Mouse (Mus musculus): ENCODE results near the gene Slc35e3. TPM values are rescaled to one million over a fixed set of nuclear protein-coding genes. Genes with fewer than 3 reads are reported as not detected.
"Not testable (repeated sequence)": the region's sequence is repeated elsewhere in the genome, so short reads cannot be mapped to it uniquely, and the experiment has no call there.

Slc35e3 gene
- polyA plus RNA-seq, 1 experiment = not detected

- Histone ChIP-seq H3K27ac (ENCODE audit: insufficient read depth, low read depth, low read length) (no peak overlapping the region), H3K4me3 (ENCODE audit: insufficient read depth, low read depth, low read length) (no peak overlapping the region), H3K4me1 (ENCODE audit: control insufficient read depth, insufficient read depth, low read length) (peaks cover 5% of the 10 kb centered on the region)
- WGBS = 85% methylated on average over 10 of the region's 10 CpGs
- TF ChIP-seq CTCF (IDR thresholded peaks at IDR 0.05; ENCODE audit: insufficient read depth, low read depth, low read length) (no peak), POLR2A (IDR thresholded peaks at IDR 0.05; ENCODE audit: insufficient read depth, low read depth, low read length) (no peak)
Measured at GRCm38 (mm10) chr10:117748276-117749049, 2.3 kb upstream of the Slc35e3 start.

- no peak overlapping the region for H3K4me3 ChIP-seq (ENCODE audit: insufficient read depth, low read depth, low read length)
- H3K4me1 ChIP-seq (ENCODE audit: control insufficient read depth, insufficient read depth, low read length) = peaks cover 6% of the 10 kb centered on the region
- 93% methylated on average over 7 of the region's 7 CpGs for WGBS
- TF ChIP-seq CTCF (IDR thresholded peaks at IDR 0.05; ENCODE audit: insufficient read depth, low read depth, low read length) = no peak
- no peak for TF ChIP-seq POLR2A (IDR thresholded peaks at IDR 0.05; ENCODE audit: insufficient read depth, low read depth, low read length)
- H3K27ac ChIP-seq (ENCODE audit: insufficient read depth, low read depth, low read length) = no peak overlapping the region
Measured at GRCm38 (mm10) chr10:117747711-117748110, 1.5 kb upstream of the Slc35e3 start.

DNA sequence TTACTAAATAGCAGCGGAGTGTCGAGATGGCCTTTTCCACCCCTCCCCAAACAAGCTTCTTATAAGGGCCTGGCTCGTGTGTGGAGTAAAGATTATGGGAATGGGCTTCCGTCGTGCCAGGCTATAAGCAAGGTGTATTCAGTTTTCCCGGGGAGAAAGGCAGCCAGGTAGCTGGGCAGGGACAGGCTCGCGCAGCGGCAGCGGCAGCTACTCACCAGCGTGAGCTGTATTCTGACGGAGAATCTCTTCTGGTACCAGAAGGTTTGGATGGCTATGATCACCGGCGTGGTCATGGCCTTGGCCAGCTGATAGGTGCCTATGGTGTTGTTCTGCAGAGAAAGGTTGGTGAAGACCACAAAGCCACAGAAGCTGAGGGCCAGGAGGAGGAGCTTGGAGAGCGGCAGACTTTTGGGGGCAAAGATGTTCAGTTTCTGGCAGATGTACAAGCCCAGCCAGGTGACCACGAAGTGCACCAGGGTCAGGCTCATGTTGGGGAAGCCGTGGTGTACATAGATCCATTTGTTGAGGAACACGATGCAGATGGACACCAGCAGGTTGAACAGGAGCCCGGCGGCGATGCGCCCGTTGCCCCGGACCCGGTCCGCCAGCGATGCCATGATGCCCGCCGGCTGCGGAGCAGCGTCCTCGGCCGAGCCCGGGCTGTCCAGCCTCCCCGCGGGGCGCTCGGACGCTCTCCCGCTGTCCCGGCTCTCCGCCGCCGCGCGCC is 432 bp downstream of the Slc35e3 start:
- peak overlapping the region; percentile 54 for H3K4me3 ChIP-seq (ENCODE audit: insufficient read depth, low read depth, low read length)
- not testable (repeated sequence) for H3K4me1 ChIP-seq (ENCODE audit: control insufficient read depth, insufficient read depth, low read length); H3K27ac ChIP-seq (ENCODE audit: insufficient read depth, low read depth, low read length)
- WGBS = under 1% methylated on average over 15 of the region's 46 CpGs

- peaks cover 6% of the 10 kb centered on the region for H3K4me1 ChIP-seq (ENCODE audit: control insufficient read depth, insufficient read depth, low read length)
- no peak overlapping the region for H3K4me3 ChIP-seq (ENCODE audit: insufficient read depth, low read depth, low read length)
- no peak overlapping the region for H3K27ac ChIP-seq (ENCODE audit: insufficient read depth, low read depth, low read length)
- no peak for TF ChIP-seq CTCF (IDR thresholded peaks at IDR 0.05; ENCODE audit: insufficient read depth, low read depth, low read length)
- no peak for TF ChIP-seq POLR2A (IDR thresholded peaks at IDR 0.05; ENCODE audit: insufficient read depth, low read depth, low read length)
- WGBS = 68% methylated on average over 4 of the region's 4 CpGs
Measured at GRCm38 (mm10) chr10:117743917-117744316, 2.2 kb downstream of the Slc35e3 start.

DNA sequence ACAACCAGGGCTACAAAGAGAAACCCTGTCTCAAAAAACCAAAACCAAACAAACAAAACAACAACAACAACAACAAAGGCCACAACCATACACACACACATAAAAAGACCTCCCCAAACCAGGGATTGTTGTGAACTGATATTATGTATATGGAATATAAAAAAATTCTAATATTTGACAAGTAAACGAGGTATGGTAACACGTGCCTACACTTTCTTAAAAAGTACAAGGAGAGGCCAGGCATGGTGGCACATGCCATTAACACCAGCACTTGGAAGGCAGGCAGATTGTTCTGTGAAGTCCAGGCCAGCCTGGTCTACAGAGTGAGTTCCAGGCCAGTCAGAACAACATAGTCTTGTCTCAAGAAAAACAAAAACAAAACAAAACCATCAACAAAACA is 3.0 kb downstream of the Slc35e3 start:
- WGBS = 93% methylated on average over 2 of the region's 2 CpGs
- no peak for TF ChIP-seq POLR2A (IDR thresholded peaks at IDR 0.05; ENCODE audit: insufficient read depth, low read depth, low read length)
- TF ChIP-seq CTCF (IDR thresholded peaks at IDR 0.05; ENCODE audit: insufficient read depth, low read depth, low read length) = no peak
- Histone ChIP-seq H3K27ac (ENCODE audit: insufficient read depth, low read depth, low read length) (no peak overlapping the region), H3K4me1 (ENCODE audit: control insufficient read depth, insufficient read depth, low read length) (peaks cover 6% of the 10 kb centered on the region), H3K4me3 (ENCODE audit: insufficient read depth, low read depth, low read length) (no peak overlapping the region)

GRCm38 (mm10) chr10:117742618-117743017 is 3.5 kb downstream of the Slc35e3 start:
- H3K4me3 ChIP-seq (ENCODE audit: insufficient read depth, low read depth, low read length) = no peak overlapping the region
- 95% methylated on average over 4 of the region's 4 CpGs for WGBS
- TF ChIP-seq CTCF (IDR thresholded peaks at IDR 0.05; ENCODE audit: insufficient read depth, low read depth, low read length) (no peak), POLR2A (IDR thresholded peaks at IDR 0.05; ENCODE audit: insufficient read depth, low read depth, low read length) (no peak)
- H3K4me1 ChIP-seq (ENCODE audit: control insufficient read depth, insufficient read depth, low read length) = peaks cover 6% of the 10 kb centered on the region
- no peak overlapping the region for H3K27ac ChIP-seq (ENCODE audit: insufficient read depth, low read depth, low read length)

DNA sequence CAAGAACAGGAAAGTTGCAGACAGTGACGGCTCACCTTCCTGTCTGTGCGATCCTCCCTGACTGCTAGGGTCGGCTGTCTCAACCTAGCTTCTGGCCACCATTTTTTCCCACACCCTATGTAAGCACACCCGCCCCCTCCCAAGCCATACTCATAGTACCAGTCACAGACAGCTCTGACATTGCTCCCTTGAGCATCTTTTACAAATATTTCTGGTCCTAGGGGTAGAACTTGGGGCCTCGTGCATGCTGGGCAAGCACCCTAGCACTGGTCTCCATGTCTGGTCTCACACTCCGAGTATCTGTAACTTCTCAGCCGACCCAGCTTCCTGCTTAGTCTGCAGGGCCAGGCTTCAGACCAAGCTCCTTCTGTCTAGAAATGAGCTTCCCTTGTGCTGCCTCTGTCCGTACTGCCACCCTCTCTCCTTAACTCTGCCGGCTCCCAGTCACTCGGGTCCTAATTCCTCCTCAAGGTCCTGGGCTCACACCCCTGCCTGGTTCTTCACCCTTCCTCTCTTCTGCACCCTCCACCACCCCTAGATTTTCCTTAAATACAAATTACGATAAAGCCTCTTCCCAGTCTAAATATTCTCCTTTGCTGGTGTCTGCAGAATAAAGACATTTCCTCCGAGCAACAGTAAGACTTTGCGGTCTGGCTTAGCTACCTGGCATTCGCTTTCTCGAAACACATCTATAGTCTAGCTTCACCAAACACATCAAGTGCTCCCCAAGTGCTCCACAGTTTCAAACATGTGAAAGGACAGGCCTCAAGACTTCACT is 4.3 kb downstream of the Slc35e3 start:
- TF ChIP-seq CTCF (IDR thresholded peaks at IDR 0.05; ENCODE audit: insufficient read depth, low read depth, low read length) (no peak), POLR2A (IDR thresholded peaks at IDR 0.05; ENCODE audit: insufficient read depth, low read depth, low read length) (no peak)
- Histone ChIP-seq H3K4me1 (ENCODE audit: control insufficient read depth, insufficient read depth, low read length) (peaks cover 6% of the 10 kb centered on the region), H3K27ac (ENCODE audit: insufficient read depth, low read depth, low read length) (no peak overlapping the region), H3K4me3 (ENCODE audit: insufficient read depth, low read depth, low read length) (no peak overlapping the region)
- WGBS = 83% methylated on average over 15 of the region's 15 CpGs

GRCm38 (mm10) chr10:117740921-117741320 is 5.2 kb downstream of the Slc35e3 start:
- TF ChIP-seq POLR2A (IDR thresholded peaks at IDR 0.05; ENCODE audit: insufficient read depth, low read depth, low read length) = no peak
- TF ChIP-seq CTCF (IDR thresholded peaks at IDR 0.05; ENCODE audit: insufficient read depth, low read depth, low read length) = no peak
- H3K27ac ChIP-seq (ENCODE audit: insufficient read depth, low read depth, low read length) = no peak overlapping the region
- H3K4me3 ChIP-seq (ENCODE audit: insufficient read depth, low read depth, low read length) = no peak overlapping the region
- H3K4me1 ChIP-seq (ENCODE audit: control insufficient read depth, insufficient read depth, low read length) = peaks cover 6% of the 10 kb centered on the region
- 88% methylated on average over 9 of the region's 9 CpGs for WGBS

- Histone ChIP-seq H3K4me3 (ENCODE audit: insufficient read depth, low read depth, low read length) (no peak overlapping the region), H3K4me1 (ENCODE audit: control insufficient read depth, insufficient read depth, low read length) (peaks cover 6% of the 10 kb centered on the region), H3K27ac (ENCODE audit: insufficient read depth, low read depth, low read length) (no peak overlapping the region)
- TF ChIP-seq POLR2A (IDR thresholded peaks at IDR 0.05; ENCODE audit: insufficient read depth, low read depth, low read length) = no peak
- no peak for TF ChIP-seq CTCF (IDR thresholded peaks at IDR 0.05; ENCODE audit: insufficient read depth, low read depth, low read length)
- over 99% methylated on average over 10 of the region's 10 CpGs for whole genome bisulfite sequencing
Measured at GRCm38 (mm10) chr10:117740171-117740570, 6.0 kb downstream of the Slc35e3 start.

Measured in olfactory bulb, adult 2 months (tissue).